Mouse (Mus musculus): ENCODE results near the gene Tmem161a.

- TF ChIP-seq CTCF (IDR thresholded peaks at IDR 0.05; ENCODE audit: low read depth) (no peak), EP300 (IDR thresholded peaks at IDR 0.05; ENCODE audit: low read depth) (no peak)
These were observed 21.1 kb downstream of the Tmem161a start for GRCm38 (mm10) chr8:70193238-70193637.

Measured in heart, postnatal 0 days (tissue).